Mouse (Mus musculus): ENCODE results near the gene Myo1c. TPM values are rescaled to one million over a fixed set of nuclear protein-coding genes. Genes with fewer than 3 reads are reported as not detected.

Gene Myo1c
- polyA plus RNA-seq, 1 experiment from 2014 or later: 85.9 TPM

DNA sequence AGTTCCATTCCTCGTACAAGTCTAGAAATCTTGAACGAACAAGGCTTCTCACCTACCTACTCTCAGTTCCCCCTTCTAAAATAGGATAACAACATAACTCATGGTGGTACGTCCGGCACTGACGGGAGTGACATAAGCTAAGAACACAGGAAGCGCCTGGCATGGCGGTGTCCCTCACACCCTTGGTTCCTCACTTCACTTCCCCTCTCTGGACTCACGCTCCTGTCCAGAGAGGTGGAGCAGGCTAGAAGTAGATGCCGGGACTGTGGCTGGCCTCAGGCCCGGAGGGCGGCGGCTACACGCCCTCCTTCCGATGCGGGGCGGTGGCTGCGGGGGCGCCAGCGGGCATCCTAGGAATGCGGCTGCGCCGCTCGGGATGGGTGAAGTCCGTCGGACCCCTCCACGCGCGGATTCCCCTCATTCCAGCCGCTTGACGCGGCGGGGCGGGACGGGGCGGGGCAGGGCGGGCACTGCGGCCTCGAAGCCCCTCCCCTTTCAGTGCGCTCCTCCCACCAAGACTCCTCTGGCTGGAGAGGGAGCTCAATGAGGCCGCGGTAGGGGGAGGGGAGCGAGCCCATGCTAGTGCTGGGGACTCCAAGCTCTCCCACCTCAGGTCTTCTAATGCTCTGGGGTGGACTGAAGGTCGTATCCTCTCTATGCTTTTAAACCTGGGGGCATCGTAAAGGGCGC, 3.6 kb downstream of the Myo1c start:
- Histone ChIP-seq H3K4me1 (ENCODE audit: insufficient read depth, low read length) (peaks cover 65% of the 10 kb centered on the region), H3K4me3 (ENCODE audit: low read length) (peak overlapping the region; percentile 74), H3K27ac (ENCODE audit: low read length) (peak overlapping the region; percentile 98), H3K27me3 (ENCODE audit: insufficient read depth, low read length) (no peaks in the 10 kb centered on the region), H3K36me3 (ENCODE audit: insufficient read depth, low read length) (peaks cover 4% of the 10 kb centered on the region; the same call in 1 of the 2 replicates), H3K9ac (replicated peaks; ENCODE audit: low read length) (peak overlapping the region; percentile 69), H3K4me2 (replicated peaks; ENCODE audit: low read depth, low read length) (peak overlapping the region; percentile 92), H3K9me3 (ENCODE audit: low read length) (no peaks in the 10 kb centered on the region)
- peak; percentile 59 for ATAC-seq (ENCODE audit: low FRiP score, low TSS enrichment)
- WGBS: under 1% methylated on average over 39 of the region's 45 CpGs

DNA sequence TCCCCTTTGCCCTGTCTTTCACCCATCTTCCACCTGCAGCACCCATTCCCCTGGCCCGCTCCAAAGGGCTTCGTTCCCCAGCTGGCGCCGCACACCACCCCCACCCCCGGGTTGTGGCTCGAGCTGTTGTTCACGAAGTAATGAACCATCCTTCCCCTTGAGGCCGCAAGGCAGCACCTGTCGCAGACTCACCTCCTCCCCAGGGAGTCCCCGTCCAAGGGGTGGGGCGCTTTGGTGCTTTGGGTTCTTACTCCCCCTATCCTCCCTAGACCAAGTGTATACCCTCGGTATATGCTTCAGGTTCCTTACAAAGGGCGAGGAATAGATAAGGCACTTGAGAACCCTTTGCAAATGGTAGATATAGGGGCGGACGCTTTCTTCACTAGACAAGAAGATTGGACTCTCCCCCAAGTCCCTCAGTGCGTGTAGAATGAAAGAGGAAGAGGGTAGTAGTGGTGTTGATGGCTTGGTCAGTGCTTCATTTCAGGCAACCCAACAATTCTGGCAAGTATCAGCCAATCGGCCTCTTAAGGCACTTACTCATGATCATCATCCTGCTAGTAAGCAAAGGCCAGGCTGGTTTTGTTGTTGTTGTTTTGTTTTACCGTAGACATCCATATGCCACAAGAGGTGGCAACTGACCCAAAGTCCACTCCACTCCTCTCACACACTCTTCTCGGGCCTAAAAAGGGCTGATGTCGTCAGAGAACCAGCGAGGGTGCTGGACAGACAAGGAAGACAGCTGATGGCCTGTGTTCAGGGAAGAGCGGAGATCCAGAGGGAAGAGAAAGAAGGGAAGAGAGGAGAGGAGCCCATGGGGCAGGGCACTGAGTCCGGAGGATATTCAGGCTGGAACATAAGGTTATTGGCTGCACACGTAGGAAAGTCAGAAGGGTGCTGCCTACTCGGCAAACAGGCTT, 4.4 kb downstream of the Myo1c start:
- no peaks in the 10 kb centered on the region for H3K27me3 ChIP-seq (ENCODE audit: insufficient read depth, low read length)
- H3K9me3 ChIP-seq (ENCODE audit: low read length): no peaks in the 10 kb centered on the region
- peak overlapping the region; percentile 74 for H3K4me3 ChIP-seq (ENCODE audit: low read length)
- ATAC-seq (ENCODE audit: low FRiP score, low TSS enrichment): no peak
- H3K4me2 ChIP-seq (replicated peaks; ENCODE audit: low read depth, low read length): peak overlapping the region; percentile 92
- 47% methylated on average over 25 of the region's 25 CpGs for WGBS
- peaks cover 61% of the 10 kb centered on the region for H3K4me1 ChIP-seq (ENCODE audit: insufficient read depth, low read length)
- H3K9ac ChIP-seq (replicated peaks; ENCODE audit: low read length): peak overlapping the region; percentile 69
- H3K27ac ChIP-seq (ENCODE audit: low read length): peak overlapping the region; percentile 98
- H3K36me3 ChIP-seq (ENCODE audit: insufficient read depth, low read length): peaks cover 10% of the 10 kb centered on the region; the same call in 1 of the 2 replicates

DNA sequence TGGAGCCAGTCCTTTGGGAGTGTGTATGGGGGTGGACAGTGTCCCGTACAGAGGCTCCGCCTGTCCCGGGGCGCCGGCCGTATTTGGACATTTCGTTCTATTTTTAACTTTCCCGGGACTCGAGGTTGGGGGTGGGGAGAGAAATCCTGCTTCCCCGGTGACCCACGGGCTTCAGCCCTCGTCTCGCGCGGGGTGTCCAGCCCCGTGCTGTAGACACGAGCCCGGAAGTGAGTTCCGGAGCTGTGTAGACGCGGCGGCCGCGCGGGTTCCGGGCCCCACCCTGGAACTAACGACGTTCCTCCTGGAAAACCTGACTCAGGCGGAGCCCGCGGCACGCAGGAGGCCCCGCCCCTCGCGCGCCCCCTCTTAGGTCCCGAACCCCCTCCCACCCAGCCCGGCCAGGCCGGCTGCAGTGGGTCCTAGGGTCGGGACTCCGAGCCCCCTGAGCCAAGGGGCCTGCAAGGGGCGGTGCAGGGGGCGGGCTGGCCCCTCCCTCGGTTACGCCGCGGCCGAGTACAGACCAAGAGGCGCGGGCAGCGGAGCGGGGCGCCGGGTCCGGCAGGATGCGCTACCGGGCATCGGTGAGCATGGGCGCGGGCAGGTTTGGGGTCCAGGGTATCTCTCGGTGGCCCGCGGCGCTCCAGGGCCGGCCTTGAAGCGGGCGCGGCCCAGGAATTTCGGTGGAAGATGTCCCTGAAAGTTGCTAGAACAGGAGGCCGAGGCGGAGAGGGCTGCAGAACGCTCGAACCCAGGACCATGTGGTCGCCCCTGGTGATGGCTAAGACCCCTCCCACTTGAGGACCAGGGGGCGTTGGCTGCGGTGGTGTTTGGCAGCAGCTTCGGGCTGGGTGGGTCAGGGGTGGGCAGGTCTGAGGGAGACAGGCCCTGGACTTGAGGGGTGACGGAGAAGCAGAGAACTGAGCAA, 5.6 kb downstream of the Myo1c start:
- H3K9me3 ChIP-seq (ENCODE audit: low read length): no peaks in the 10 kb centered on the region
- peak overlapping the region; percentile 92 for H3K4me2 ChIP-seq (replicated peaks; ENCODE audit: low read depth, low read length)
- peaks cover 52% of the 10 kb centered on the region for H3K4me1 ChIP-seq (ENCODE audit: insufficient read depth, low read length)
- H3K4me3 ChIP-seq (ENCODE audit: low read length): peak overlapping the region; percentile 74
- H3K36me3 ChIP-seq (ENCODE audit: insufficient read depth, low read length): peaks cover 21% of the 10 kb centered on the region
- H3K9ac ChIP-seq (replicated peaks; ENCODE audit: low read length): peak overlapping the region; percentile 88
- 1% methylated on average over 72 of the region's 78 CpGs for WGBS
- no peaks in the 10 kb centered on the region for H3K27me3 ChIP-seq (ENCODE audit: insufficient read depth, low read length)
- H3K27ac ChIP-seq (ENCODE audit: low read length): peak overlapping the region; percentile 98
- peak; percentile 25; the same call in 1 of the 2 replicates for ATAC-seq (ENCODE audit: low FRiP score, low TSS enrichment)

DNA sequence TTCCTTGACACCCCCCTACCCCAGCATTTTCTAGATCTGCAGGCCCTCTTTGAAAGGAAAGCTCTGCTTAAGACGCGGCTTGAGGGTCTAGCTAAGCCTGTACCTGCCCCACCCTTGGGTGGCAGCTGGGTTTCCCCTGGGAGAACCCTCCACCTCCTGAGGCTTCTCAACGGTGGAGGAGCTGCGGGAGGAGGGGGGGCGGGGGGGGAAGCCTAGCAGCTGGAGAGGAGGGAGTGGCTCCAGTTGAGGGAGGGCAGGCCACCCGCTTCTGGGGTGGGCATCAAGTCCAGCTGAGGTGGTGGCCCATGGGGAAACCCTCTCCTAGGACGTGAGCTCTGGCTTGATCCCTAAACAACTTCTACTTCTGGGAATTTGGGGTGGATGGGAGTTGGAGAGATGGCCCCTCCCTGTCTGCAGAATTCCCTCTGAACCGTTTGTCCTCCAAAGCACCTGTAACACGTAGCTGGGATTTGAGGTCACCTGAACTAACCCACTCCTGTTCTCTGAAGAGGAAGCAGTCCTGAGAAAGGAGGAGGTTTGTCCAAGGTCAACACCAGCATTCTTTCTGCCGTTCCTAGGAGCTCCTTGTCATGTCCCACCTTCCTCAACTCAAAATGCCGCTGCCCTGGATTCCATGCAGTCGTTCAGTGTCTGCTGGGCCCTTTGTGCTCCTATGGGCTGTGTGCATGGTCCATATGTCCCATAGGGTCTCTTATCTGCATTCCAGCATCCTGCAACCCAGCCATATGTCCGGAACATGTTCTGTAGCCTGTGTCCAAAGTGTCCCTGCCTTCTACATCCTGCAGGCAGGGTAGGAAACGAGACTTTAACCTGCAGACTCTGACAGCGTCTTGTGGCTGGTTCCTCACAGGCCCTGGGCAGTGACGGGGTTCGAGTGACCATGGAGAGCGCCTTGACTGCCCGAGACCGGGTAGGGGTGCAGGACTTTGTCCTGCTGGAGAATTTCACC, 6.6 kb downstream of the Myo1c start:
- peak overlapping the region; percentile 92 for H3K4me2 ChIP-seq (replicated peaks; ENCODE audit: low read depth, low read length)
- peaks cover 48% of the 10 kb centered on the region for H3K4me1 ChIP-seq (ENCODE audit: insufficient read depth, low read length)
- 56% methylated on average over 18 of the region's 20 CpGs for WGBS
- peak overlapping the region; percentile 74 for H3K4me3 ChIP-seq (ENCODE audit: low read length)
- 0 out of 2 replicates have a peak overlapping the region, but pooled peaks have one; percentile 9 for H3K27ac ChIP-seq (ENCODE audit: low read length)
- ATAC-seq (ENCODE audit: low FRiP score, low TSS enrichment): no peak
- peaks cover 31% of the 10 kb centered on the region for H3K36me3 ChIP-seq (ENCODE audit: insufficient read depth, low read length)
- H3K9me3 ChIP-seq (ENCODE audit: low read length): no peaks in the 10 kb centered on the region
- peak overlapping the region; percentile 88 for H3K9ac ChIP-seq (replicated peaks; ENCODE audit: low read length)
- H3K27me3 ChIP-seq (ENCODE audit: insufficient read depth, low read length): no peaks in the 10 kb centered on the region

DNA sequence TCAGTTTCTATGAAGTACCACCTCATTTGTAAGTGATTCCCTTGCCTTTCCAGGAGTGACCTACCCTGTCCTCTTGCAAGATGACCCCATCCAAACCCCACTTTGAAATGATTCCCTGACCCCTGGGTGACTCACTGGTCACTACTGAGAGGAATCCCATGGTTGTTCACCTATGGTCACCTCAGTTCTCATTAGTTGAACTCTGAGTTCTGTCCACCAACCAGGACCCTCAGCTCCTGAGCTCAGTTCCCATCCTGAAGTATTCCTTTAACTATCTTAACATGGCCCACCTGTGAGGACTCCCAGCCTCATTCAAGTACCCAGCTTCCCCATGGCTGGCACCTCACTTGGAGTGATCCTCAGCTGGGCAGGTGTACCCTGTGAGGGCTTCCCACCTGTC, 7.5 kb downstream of the Myo1c start:
- no peaks in the 10 kb centered on the region for H3K9me3 ChIP-seq (ENCODE audit: low read length)
- H3K27me3 ChIP-seq (ENCODE audit: insufficient read depth, low read length): no peaks in the 10 kb centered on the region
- peaks cover 39% of the 10 kb centered on the region for H3K4me1 ChIP-seq (ENCODE audit: insufficient read depth, low read length)
- no peak overlapping the region for H3K27ac ChIP-seq (ENCODE audit: low read length)
- no peak overlapping the region for H3K4me2 ChIP-seq (replicated peaks; ENCODE audit: low read depth, low read length)
- H3K9ac ChIP-seq (replicated peaks; ENCODE audit: low read length): no peak overlapping the region
- peaks cover 40% of the 10 kb centered on the region for H3K36me3 ChIP-seq (ENCODE audit: insufficient read depth, low read length)
- H3K4me3 ChIP-seq (ENCODE audit: low read length): no peak overlapping the region
- ATAC-seq (ENCODE audit: low FRiP score, low TSS enrichment): no peak

DNA sequence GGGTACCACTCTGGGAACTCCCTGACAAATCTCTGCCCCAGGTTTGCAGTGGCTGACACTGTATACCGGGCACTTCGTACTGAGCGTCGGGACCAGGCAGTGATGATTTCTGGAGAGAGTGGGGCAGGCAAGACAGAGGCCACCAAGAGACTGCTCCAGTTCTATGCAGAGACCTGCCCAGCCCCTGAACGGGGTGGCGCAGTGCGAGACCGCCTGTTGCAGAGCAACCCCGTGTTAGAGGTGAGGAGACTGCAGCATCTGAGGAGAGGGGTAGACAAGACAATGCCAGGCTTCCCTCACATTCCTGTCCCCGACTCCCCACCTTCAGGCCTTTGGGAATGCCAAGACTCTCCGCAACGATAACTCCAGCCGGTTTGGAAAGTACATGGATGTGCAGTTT, 8.0 kb downstream of the Myo1c start:
- WGBS: 92% methylated on average over 13 of the region's 13 CpGs
- peaks cover 43% of the 10 kb centered on the region for H3K36me3 ChIP-seq (ENCODE audit: insufficient read depth, low read length)
- ATAC-seq (ENCODE audit: low FRiP score, low TSS enrichment): no peak

DNA sequence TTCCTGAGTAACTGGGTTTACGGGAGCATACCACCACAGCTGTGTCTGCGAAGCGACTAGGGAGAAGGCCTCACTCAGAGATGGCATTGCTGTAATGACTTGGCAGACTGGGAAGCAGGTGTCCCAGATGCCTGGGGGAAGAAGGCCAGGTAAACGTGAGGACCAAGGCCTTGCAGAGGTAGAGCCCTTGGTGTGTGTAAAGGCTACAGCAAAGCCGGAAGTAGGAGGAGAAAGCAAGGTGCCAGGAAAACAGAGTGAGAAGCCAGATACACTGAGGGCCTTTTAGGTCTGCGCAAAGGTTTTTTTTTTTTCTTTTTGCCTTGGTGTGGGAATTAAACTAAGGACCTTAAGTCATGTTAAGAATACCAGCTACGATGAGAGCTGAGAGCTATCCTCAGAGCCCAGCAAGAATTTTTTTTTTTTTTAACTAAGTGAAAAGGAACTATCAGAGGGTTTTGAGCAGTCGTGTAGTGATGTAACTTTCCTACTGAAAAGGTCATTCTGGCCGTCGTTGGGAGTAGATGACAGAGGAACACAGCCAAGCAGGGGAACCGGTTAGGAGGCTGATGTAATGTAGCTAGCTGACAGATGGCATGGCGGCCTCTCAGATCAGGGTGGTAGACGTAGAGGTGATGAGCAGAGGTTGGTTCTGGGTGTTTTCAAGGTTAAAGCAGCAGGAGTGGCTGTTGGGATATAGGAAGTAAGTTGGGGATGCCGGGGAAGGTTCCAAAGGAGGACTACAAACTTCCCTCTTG, 8.9 kb downstream of the Myo1c start:
- 79% methylated on average over 14 of the region's 14 CpGs for WGBS
- no peak for ATAC-seq (ENCODE audit: low FRiP score, low TSS enrichment)

More for the DNA sequence above, 8.0 kb downstream of the Myo1c start:
- Histone ChIP-seq H3K9ac (replicated peaks; ENCODE audit: low read length) (no peak overlapping the region), H3K9me3 (ENCODE audit: low read length) (no peaks in the 10 kb centered on the region), H3K27me3 (ENCODE audit: insufficient read depth, low read length) (no peaks in the 10 kb centered on the region), H3K4me3 (ENCODE audit: low read length) (no peak overlapping the region), H3K4me1 (ENCODE audit: insufficient read depth, low read length) (peaks cover 34% of the 10 kb centered on the region), H3K27ac (ENCODE audit: low read length) (no peak overlapping the region), H3K4me2 (replicated peaks; ENCODE audit: low read depth, low read length) (no peak overlapping the region)

DNA sequence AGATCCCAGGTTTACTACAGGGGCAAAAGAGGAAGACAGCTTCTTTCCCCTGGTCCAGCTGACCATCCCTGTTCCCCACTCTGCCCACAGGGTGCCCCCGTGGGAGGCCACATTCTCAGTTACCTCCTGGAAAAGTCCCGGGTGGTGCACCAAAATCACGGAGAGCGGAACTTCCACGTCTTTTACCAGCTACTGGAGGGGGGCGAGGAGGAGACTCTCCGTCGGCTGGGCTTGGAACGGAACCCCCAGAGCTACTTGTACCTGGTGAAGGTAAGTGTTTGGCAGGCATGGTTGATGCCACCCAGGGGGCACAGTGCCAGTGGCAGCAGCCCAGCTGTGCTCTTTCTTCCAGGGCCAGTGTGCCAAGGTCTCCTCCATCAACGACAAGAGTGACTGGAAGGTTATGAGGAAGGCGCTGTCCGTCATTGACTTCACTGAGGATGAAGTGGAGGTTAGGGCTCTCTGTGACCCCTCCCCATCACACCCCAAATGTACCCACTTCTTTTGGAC, 9.8 kb downstream of the Myo1c start:
- peaks cover 50% of the 10 kb centered on the region for H3K36me3 ChIP-seq (ENCODE audit: insufficient read depth, low read length)
- no peak overlapping the region for H3K4me3 ChIP-seq (ENCODE audit: low read length)
- H3K9me3 ChIP-seq (ENCODE audit: low read length): no peaks in the 10 kb centered on the region
- H3K4me1 ChIP-seq (ENCODE audit: insufficient read depth, low read length): peaks cover 20% of the 10 kb centered on the region
- ATAC-seq (ENCODE audit: low FRiP score, low TSS enrichment): no peak
- no peak overlapping the region for H3K4me2 ChIP-seq (replicated peaks; ENCODE audit: low read depth, low read length)
- H3K27me3 ChIP-seq (ENCODE audit: insufficient read depth, low read length): no peaks in the 10 kb centered on the region
- no peak overlapping the region for H3K9ac ChIP-seq (replicated peaks; ENCODE audit: low read length)
- no peak overlapping the region for H3K27ac ChIP-seq (ENCODE audit: low read length)
- WGBS: 92% methylated on average over 12 of the region's 12 CpGs

More for the DNA sequence above, 8.9 kb downstream of the Myo1c start:
- peaks cover 44% of the 10 kb centered on the region for H3K36me3 ChIP-seq (ENCODE audit: insufficient read depth, low read length)
- H3K4me1 ChIP-seq (ENCODE audit: insufficient read depth, low read length): peaks cover 29% of the 10 kb centered on the region
- no peak overlapping the region for H3K9ac ChIP-seq (replicated peaks; ENCODE audit: low read length)
- H3K4me3 ChIP-seq (ENCODE audit: low read length): no peak overlapping the region
- H3K27ac ChIP-seq (ENCODE audit: low read length): no peak overlapping the region
- no peaks in the 10 kb centered on the region for H3K9me3 ChIP-seq (ENCODE audit: low read length)
- no peak overlapping the region for H3K4me2 ChIP-seq (replicated peaks; ENCODE audit: low read depth, low read length)
- H3K27me3 ChIP-seq (ENCODE audit: insufficient read depth, low read length): no peaks in the 10 kb centered on the region

Measured in kidney, embryonic 16.5 days (tissue).